Mouse (Mus musculus) stomach, postnatal 0 days (tissue): ENCODE measurements around the gene Zbtb24. TPM values are rescaled to one million over a fixed set of nuclear protein-coding genes. Genes with fewer than 3 reads are reported as not detected.
A peak's percentile ranks its signal among the peaks of the same experiment; 100 is the strongest.

Source experiments
- ATAC-seq: fragments of 200-750 bp; cut with Nextera tagmentation; 2 replicates; pipeline ENCODE4 v1.8.0; 2017; ENCODE audit not compliant: low FRiP score, low TSS enrichment
- DNase-seq: peaks from one replicate; pipeline ENCODE4 v3.0.0-alpha.2; 2016; ENCODE audit warnings: low spot score
- H3K27ac ChIP-seq: fragments of 300-500 bp; sonication (generic); replicated peaks from 2 replicates; pipeline ENCODE4 v1.5.1; 2014; ENCODE audit warnings: mild to moderate bottlenecking, control low read depth
- H3K27me3 ChIP-seq: fragments of 300-500 bp; sonication (generic); 2 replicates; pipeline ENCODE4 v1.6.1; 2014; ENCODE audit warnings: low read length; ENCODE audit not compliant: control insufficient read depth, insufficient read depth
- H3K36me3 ChIP-seq: fragments of 300-500 bp; sonication (generic); 2 replicates; pipeline ENCODE4 v1.6.1; 2014; ENCODE audit warnings: low read length, mixed read lengths; ENCODE audit not compliant: control insufficient read depth, insufficient read depth
- H3K4me1 ChIP-seq: fragments of 300-500 bp; sonication (generic); replicated peaks from 2 replicates; pipeline ENCODE4 v1.6.1; 2014; ENCODE audit warnings: antibody characterized with exemption; ENCODE audit not compliant: control insufficient read depth, insufficient read depth
- H3K4me2 ChIP-seq: fragments of 300-500 bp; sonication (generic); replicated peaks from 2 replicates; pipeline ENCODE4 v1.6.1; 2014; ENCODE audit warnings: low read depth, mild to moderate bottlenecking, control low read depth, moderate library complexity
- H3K4me3 ChIP-seq: fragments of 300-500 bp; sonication (generic); 2 replicates; pipeline ENCODE4 v1.5.1; 2014; ENCODE audit warnings: low read depth, low read length, control low read depth
- H3K9ac ChIP-seq: fragments of 300-500 bp; sonication (generic); 2 replicates; pipeline ENCODE4 v1.6.1; 2014; ENCODE audit warnings: mild to moderate bottlenecking, low read length, control low read depth, mixed read lengths
- H3K9me3 ChIP-seq: fragments of 300-500 bp; sonication (generic); 2 replicates; pipeline ENCODE4 v1.6.1; 2016; ENCODE audit warnings: low read length; ENCODE audit not compliant: control insufficient read depth
- CTCF ChIP-seq: IDR thresholded peaks from 2 replicates; pipeline ENCODE4 v1.5.1; 2016; ENCODE audit warnings: antibody characterized with exemption, low read depth, mild to moderate bottlenecking, moderate library complexity
- EP300 ChIP-seq: optimal IDR thresholded peaks from 2 replicates; pipeline ENCODE3; 2016; ENCODE audit warnings: antibody characterized with exemption
- WGBS: fragments of 180-500 bp; shearing (Covaris S2); extraction: QIAGEN DNeasy Blood & Tissue Kit; methylation state at CpG from one replicate; pipeline ENCODE4 v1.1.7; 2014; 5-methylcytosine and 5-hydroxymethylcytosine counted together
- polyA plus RNA-seq: library from polyadenylated mRNA; unstranded; fragments of >200 nt; fragmentation: Nextera tagmentation; extraction: Ambion mirVana; gene quantifications from 2 replicates; pipeline ENCODE4 v1.2.1, GENCODE M21; 2015

Gene Zbtb24
- polyA plus RNA-seq, 1 experiment from 2014 or later: 8.6 TPM

GRCm38 (mm10) chr10:41449684-41450083, 499 bp upstream of the Zbtb24 start:
- Histone ChIP-seq H3K9ac (peak overlapping the region; percentile 90), H3K4me3 (peak overlapping the region; percentile 88), H3K27ac (peak overlapping the region; percentile 56), H3K36me3 (0 out of 2 replicates have a peak, but pooled peaks cover 2% of the 10 kb centered on the region), H3K9me3 (no peaks in the 10 kb centered on the region), H3K4me1 (no peaks in the 10 kb centered on the region), H3K4me2 (peak overlapping the region; percentile 77), H3K27me3 (no peaks in the 10 kb centered on the region)
- WGBS: 10% methylated on average over 14 of the region's 14 CpGs
- TF ChIP-seq EP300 (no peak), CTCF (no peak)
- peak; percentile 51 for ATAC-seq
- DNase-seq: peak; percentile 22

DNA sequence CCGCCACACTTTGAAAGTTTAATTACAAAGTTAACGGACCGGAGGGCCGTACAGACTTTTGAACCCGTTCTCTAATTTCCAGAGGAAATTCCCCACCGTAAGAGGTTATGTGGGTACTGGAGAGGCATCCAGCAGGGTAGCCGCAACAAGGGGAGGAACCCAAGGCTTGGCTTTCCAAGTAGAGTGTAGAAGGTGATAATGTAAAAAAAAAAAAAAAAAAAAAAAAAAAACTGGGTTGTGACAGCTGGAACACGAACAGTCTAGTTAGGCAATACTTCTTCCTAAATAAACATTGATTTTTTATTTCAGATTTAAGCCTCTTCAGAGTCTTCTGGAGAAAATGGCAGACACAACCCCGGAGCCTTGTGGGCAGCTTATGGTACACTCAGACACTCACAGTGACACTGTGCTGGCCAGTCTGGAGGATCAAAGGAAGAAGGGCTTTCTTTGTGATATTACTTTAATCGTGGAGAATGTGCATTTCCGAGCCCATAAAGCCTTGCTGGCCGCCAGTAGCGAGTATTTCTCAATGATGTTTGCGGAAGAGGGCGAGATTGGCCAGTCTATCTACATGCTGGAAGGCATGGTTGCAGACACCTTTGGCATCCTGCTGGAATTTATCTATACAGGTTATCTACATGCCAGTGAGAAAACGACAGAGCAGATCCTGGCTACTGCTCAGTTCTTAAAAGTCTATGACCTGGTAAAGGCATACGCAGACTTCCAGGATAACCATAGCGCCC, 768 bp downstream of the Zbtb24 start:
- ATAC-seq: no peak

GRCm38 (mm10) chr10:41451656-41452055, 1.5 kb downstream of the Zbtb24 start:
- H3K4me2 ChIP-seq: no peak overlapping the region
- no peaks in the 10 kb centered on the region for H3K27me3 ChIP-seq
- no peak for TF ChIP-seq EP300
- TF ChIP-seq CTCF: no peak
- H3K4me1 ChIP-seq: no peaks in the 10 kb centered on the region
- ATAC-seq (no peak), DNase-seq (no peak)
- WGBS: 93% methylated on average over 9 of the region's 9 CpGs
- no peak overlapping the region for H3K4me3 ChIP-seq
- no peak overlapping the region for H3K27ac ChIP-seq
- H3K9ac ChIP-seq: no peak overlapping the region
- peaks cover 5% of the 10 kb centered on the region for H3K36me3 ChIP-seq
- H3K9me3 ChIP-seq: no peaks in the 10 kb centered on the region

More for the DNA sequence above, 768 bp downstream of the Zbtb24 start:
- Histone ChIP-seq H3K9me3 (no peaks in the 10 kb centered on the region), H3K9ac (peak overlapping the region; percentile 90), H3K27me3 (no peaks in the 10 kb centered on the region), H3K36me3 (peaks cover 5% of the 10 kb centered on the region), H3K4me2 (peak overlapping the region; percentile 77), H3K4me3 (peak overlapping the region; percentile 88), H3K4me1 (no peaks in the 10 kb centered on the region), H3K27ac (peak overlapping the region; percentile 87)
- WGBS: 49% methylated on average over 18 of the region's 18 CpGs
- TF ChIP-seq EP300: no peak
- TF ChIP-seq CTCF: no peak
- DNase-seq: no peak

GRCm38 (mm10) chr10:41452791-41453190, 2.6 kb downstream of the Zbtb24 start:
- no peak for ATAC-seq
- 86% methylated on average over 3 of the region's 3 CpGs for WGBS

DNA sequence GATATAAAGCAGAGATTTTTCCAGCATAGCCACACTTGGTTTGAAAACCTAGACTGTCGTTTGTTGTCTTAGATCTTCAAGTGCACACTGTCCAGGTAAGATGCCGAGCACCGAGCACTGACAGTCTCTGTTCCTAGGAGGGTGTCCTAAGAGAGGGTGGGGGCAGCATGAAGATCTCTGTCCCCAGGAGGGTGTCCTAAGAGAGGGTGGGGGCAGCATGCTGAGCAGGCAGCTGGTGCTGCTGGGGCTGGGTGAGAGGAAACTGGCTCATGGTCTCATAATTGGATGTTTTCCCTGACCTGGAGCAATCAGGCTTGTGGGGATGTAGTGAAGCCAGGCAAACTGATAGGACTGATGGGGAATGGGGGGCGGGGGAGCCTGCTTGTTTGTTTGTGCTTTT, 9.8 kb downstream of the Zbtb24 start:
- no peak overlapping the region for H3K4me2 ChIP-seq
- ATAC-seq (no peak), DNase-seq (no peak)
- TF ChIP-seq EP300: no peak
- TF ChIP-seq CTCF: no peak
- H3K27me3 ChIP-seq: no peaks in the 10 kb centered on the region
- 70% methylated on average over 4 of the region's 4 CpGs for WGBS
- no peaks in the 10 kb centered on the region for H3K9me3 ChIP-seq
- no peaks in the 10 kb centered on the region for H3K4me1 ChIP-seq
- H3K9ac ChIP-seq: no peak overlapping the region
- H3K36me3 ChIP-seq: peaks cover 4% of the 10 kb centered on the region
- no peak overlapping the region for H3K27ac ChIP-seq
- no peak overlapping the region for H3K4me3 ChIP-seq

More at GRCm38 (mm10) chr10:41452791-41453190, 2.6 kb downstream of the Zbtb24 start:
- no peak for DNase-seq
- Histone ChIP-seq H3K4me1 (no peaks in the 10 kb centered on the region), H3K9ac (no peak overlapping the region), H3K9me3 (no peaks in the 10 kb centered on the region), H3K27ac (no peak overlapping the region), H3K4me3 (no peak overlapping the region), H3K4me2 (no peak overlapping the region), H3K36me3 (peaks cover 5% of the 10 kb centered on the region), H3K27me3 (no peaks in the 10 kb centered on the region)
- no peak for TF ChIP-seq EP300
- no peak for TF ChIP-seq CTCF

DNA sequence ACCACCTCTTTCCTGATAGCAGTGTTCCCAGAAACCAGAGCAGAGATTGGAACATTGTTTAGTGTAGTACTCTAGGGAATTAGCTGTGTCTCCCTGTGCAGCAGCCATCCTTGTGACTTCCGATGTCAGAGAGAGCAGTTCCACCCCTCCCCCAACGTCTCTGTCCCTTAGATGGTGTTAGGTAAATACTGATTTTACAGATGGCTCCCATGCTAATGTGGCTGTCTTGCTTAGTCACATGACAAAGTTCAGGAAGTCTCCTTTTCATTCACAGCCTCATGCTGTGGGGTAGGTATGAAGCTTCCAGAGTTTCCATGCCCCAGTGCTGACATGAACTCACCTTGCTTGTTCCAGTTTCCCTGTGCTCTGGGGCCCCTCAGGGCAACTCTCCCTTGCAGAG, 10.3 kb downstream of the Zbtb24 start:
- Histone ChIP-seq H3K9me3 (no peaks in the 10 kb centered on the region), H3K36me3 (peaks cover 4% of the 10 kb centered on the region; the same call in 1 of the 2 replicates), H3K9ac (no peak overlapping the region), H3K4me2 (no peak overlapping the region), H3K4me3 (no peak overlapping the region), H3K27me3 (no peaks in the 10 kb centered on the region), H3K4me1 (no peaks in the 10 kb centered on the region), H3K27ac (no peak overlapping the region)
- no peak for TF ChIP-seq CTCF
- TF ChIP-seq EP300: no peak
- ATAC-seq (no peak), DNase-seq (no peak)
- WGBS: 16% methylated on average over 2 of the region's 2 CpGs
